Mouse (Mus musculus) mesoderm, embryonic 11.5 days (tissue): ENCODE measurements around the gene Rplp0.
"Not testable (repeated sequence)": the region's sequence is repeated elsewhere in the genome, so short reads cannot be mapped to it uniquely, and the experiment has no call there.

Experiments
- DNase-seq: peaks from one replicate; pipeline ENCODE4 v3.0.0-alpha.2; 2012; ENCODE audit warnings: low read depth, low spot score

The Rplp0 gene

DNA sequence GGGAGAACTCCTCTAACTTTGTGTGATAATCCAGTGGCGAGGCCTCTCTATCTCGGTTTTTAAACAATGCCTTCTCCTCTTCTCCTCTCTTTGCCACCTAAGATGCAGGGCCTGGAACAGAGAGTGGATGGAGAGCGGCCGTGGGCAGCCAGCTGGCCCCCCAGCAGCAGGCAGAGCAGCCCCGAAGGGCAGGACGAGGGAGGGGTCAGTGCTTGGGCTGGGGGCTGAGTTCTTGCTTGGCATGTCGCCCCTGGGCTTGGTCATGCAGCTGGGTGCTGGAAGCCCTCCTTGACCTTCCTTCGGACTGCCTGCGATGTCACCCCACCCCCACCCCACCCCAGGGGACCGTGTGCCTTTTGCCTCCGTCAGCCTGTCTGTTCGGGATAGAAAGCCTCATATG, 7.9 kb upstream of the Rplp0 start:
- DNase-seq = no peak

DNA sequence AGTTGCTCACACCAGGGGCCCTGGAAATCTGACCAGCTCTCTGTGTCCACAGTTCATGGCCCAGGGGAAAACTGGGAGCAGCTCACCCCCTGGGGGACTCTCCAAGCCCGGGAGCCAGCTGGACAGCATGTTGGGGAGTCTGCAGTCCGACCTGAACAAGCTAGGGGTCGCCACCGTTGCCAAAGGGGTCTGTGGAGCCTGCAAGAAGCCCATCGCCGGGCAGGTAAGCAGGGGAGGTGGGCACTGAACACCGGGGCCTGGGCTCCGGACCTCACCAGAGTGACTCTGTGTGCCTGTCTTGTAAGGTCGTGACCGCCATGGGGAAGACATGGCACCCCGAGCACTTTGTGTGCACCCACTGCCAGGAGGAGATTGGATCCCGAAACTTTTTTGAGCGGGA, 7.5 kb upstream of the Rplp0 start:
- no peak for DNase-seq

DNA sequence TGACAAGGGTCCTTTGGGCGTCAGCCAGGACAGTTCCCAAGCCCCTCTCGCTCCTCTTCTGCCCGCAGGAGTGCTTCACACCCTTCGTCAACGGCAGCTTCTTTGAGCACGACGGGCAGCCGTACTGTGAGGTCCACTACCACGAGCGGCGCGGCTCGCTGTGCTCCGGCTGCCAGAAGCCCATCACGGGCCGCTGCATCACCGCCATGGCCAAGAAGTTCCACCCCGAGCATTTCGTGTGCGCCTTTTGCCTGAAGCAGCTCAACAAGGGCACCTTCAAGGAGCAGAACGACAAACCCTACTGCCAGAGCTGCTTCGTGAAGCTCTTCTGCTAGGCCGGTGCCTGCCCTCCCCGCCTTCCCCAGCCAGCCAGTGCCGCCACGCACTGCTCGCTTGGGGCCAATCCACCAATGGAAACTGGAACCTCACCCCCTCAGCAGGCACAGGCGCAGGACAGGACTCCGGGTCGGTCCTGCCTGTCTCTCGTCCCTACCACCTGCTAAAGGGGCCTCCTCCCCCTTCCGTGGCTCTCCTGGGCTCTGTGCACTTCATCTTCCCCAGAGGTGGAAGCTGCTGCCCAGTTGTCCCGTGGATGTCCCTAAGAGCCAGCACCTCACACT, 5.4 kb upstream of the Rplp0 start:
- no peak for DNase-seq

DNA sequence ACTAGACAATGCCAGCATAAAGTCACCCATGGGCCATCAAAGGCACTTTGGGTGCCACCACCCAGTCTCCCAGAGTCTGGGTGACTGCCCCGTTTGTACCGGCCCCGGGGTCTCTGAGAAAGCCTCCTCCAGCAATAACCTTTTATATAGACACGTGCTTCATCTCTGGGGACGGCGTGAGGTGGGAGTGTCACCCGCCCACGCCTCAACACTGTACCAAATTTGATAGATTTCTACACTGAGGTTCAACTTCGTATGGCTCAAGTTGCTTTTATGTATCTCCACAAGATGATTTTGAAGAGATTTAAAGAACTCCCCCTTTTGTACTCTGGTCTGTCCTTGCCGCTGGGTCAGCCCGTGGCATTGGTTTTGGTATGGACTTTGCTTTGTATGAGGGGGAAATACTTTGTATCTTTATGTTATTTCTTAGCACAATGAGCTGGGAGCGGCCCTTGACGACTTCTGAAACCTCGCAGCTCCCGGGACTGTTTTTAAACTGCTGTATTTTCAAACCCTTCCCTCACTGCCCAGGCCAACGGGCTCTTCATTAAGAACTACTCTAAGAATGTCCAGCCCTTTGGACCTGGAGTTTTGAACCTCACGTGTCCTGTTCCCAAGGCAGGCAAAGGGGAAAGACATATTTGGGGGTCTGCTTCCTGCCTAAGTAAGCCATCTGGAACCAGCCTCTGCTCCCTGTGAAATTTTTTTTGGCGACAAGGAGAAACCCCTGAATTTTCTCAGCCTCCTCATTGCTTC, 4.6 kb upstream of the Rplp0 start:
- no peak for DNase-seq

DNA sequence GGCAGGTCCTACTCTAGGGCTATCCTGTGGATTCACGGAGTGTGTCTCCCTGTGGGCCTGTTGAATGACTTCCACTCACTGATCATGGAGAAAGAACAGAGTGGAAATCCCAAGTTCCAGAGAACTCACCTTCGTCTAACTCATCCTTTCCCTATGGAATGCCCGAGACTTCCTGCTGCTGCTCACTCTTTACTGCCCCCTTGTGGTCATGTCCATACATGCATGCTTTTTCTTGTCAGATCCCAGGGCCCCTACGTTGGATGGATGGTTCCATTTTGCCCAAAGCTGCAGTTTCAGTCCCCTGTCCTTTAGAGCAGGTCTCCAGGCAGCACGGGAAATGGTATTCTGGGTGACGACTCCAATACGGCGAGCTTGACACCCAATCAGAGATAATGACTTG, 3.0 kb upstream of the Rplp0 start:
- DNase-seq = peak; percentile 91

DNA sequence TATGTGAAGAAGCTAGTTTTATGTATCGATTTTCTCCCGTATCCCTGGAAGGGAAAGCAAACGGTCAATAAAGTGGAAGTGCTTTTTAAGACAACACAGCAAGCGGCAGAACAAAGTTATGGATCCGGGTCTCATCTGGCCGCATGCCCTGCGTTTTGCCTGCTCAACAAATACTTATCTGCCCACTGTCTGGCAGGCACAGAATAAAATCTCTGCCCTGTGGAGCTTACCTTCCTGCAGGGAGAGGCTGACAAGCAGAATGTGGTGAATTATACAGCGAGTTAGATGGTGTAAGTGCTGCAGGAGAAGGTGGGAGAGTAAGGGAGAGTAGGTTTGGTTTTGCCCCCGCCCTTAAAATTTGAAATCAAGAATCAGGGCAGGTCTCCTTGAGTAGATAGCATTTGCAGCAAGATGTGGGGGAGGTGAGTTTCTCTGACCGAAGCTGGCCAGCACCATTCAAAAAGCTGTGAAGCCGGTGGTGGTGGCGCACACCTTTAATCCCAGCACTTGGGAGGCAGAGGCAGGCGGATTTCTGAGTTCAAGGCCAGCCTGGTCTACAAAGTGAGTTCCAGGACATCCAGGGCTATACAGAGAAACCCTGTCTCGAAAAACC, 979 bp upstream of the Rplp0 start:
- DNase-seq = no peak

DNA sequence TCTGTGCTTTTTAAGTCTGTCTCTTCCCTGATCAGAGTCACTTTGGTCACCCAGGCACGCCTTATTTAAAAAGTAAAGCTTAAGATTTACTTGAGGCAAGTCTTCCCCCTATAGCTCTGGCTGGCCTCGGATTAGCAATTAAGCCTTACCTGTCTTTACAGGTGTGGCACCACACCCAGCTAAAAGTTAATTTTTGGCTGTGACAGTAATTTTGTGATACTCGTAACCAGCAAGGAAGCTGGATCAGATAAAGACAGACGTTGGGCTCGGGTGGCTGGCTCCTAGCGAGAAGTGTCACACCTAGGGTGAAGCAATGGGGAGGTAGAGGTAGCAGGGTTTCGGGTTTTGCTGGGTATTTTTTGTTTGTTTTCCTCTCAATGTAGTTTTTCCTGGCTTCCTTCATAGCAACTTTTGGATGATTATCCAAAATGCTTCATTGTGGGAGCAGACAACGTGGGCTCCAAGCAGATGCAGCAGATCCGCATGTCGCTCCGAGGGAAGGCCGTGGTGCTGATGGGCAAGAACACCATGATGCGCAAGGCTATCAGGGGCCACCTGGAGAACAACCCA, 1.2 kb downstream of the Rplp0 start:
- no peak for DNase-seq

DNA sequence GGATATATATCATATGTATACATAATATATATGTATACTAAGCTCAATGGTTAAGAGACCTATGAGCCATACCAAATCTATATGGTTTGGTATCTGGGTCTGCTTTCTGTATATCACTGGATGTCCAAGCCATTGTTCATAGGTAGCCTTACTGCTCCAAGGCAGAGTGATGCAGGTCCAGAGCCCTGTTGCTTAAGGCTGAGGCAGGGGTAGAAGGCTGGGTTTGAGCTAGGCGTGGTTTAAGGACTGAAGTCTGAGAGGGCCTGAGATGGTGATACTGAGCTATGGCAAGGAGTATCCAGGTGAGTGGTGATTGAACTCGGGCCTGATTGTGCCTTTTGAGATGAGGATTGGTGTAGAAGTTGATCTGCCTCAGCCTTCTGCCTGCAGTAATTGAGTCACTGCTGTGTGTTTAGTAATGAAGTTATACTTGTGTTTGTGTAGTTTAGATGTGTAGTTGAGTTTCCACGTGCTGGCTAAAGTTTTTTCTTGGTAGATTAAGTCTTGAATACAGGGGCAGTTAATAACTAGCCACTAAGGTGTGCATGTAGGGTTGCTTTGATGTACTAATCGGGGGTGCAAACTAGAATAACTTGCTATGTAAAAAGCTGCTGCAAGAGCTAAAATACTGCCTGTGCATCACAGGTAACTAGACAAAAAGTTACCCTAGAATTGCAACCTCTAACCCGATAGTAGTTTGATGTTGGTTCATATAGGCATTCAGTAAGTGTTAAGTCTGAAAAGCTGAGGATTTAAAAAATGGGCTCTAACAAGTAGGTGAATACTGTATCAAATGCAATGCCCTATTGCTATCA, 4.7 kb downstream of the Rplp0 start:
- no peak for DNase-seq

DNA sequence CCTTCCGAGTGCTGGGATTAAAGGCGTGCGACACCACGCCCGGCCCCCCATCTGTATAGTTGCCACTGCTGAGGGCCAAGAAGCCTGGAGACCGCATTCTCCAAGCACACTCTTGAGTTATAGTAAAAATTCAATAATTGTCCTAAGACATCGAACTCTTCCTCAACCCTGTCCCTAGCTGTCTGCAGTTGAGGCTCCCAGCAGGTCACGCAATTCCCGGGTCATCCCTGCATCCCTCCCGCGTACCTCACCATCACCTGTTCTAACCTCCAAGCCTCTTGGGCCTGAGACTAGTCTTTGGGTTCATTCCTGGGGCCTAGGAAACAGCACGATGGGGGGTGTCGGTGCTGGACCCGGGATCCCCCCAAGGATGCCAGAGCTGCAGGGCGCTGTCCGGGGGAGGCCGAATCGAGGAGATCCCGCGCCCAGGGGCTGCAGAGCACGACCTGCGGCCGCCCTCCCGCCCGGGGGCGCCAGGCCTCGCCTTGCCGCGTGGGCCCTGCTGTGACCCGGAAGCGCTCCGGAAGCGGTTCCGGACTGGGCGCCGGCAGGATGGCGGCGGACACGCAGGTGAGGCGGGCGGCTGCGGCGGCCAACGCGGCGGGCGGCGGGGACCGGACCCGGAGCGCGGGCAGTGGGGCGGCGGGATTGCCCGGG, 5.6 kb downstream of the Rplp0 start, which contains the start of gene Gcn1l1:
Gcn1l1 (plus strand) TSS at position 518 of the 657 bp plus-strand sequence.
- DNase-seq = peak; percentile 73

DNA sequence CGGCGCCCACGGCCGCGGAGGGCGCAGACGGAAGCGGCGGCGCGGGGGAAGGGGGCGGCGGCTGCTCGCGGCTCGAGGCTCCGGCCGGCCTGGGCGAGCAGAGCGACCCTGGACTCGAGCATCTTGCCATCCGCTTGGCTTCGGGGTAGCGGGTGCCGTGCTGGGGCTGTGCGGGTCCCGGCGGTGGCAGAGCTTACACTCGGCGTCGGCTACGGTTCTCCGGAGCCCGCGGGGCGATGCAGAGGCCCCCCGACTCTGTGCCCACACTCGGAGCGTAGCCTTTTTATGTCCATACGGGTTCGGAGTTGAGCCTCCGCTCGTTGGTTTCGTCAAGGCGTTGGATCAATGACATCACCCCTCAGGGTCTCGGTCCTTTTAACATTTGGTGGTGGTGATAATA, 6.1 kb downstream of the Rplp0 start:
- no peak for DNase-seq

DNA sequence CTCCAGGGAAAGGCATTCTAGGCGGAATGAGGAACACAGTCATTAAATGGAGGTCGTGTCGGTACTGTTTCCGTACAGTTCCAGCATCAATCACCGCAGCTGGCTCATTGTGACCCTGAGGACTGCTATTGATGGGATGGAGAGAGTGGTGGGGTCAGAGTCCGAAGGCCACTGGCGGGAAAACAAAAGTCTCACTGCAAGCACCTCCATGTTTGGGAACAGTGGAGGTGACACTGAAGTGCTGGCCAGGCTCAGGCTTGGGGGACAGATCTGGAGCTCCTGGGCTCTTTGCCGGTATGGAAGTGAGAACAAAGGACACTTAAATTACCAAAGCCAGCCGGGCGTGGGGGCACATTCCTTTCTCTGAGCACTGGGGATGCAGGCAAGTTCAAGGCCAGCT, 9.4 kb downstream of the Rplp0 start:
- DNase-seq = no peak

DNA sequence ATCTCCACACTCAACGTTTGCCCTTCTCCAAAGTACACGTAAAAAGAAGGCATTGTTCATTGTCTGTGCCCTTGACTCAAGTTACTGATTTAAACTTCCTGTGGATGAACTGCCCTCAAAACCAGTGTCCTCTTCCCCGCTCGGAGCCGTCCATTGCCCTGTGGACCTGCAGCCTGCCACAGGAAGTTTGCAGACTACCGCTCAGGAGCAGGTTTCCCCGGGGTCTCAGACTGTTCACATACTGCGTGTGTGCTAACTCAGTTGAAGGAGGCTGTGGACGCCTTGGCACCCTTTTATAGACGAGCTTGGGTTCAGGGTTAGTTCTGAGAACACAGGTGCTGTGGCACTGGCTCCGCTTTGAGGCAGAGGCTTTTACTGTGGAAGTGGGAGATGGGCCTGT, 10.0 kb downstream of the Rplp0 start:
- no peak for DNase-seq

DNA sequence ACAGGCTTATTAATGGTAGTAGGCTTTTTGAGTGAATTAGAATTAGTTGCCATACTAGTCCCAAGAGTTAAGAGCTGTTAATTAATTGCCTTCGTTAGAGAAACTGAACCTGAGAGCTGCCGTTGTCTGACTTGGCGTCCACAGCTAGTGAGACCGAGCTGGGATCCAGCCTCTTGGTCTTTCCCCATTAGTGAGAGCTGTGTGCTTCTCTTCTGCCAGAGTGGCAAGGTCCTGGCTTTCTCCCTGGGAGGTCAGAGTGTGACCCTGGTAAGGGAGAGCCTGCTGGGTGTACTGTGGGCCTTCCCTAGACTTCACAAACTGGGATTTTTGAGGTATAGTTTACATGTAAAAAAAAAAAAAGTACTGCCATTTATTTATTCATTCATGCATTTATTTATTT, 10.5 kb downstream of the Rplp0 start:
- DNase-seq = no peak

DNA sequence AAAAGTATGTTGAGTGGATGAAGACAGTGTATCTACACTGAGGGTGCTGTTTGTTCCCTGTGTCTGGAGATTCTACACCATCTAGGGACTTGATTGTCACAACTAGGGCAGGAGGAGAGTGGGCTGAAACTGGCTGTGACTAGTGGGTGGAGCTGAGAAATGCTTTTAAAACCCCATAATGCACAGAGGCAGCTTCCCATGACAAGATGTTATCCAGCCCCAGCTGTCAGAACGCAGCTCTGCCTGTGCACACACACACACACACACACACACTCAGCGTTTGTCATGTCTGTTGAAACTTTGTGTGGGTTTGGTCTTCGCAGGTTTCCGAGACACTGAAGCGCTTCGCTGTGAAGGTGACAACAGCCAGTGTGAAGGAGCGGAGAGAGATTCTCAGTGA, 11.8 kb downstream of the Rplp0 start:
- DNase-seq = no peak

DNA sequence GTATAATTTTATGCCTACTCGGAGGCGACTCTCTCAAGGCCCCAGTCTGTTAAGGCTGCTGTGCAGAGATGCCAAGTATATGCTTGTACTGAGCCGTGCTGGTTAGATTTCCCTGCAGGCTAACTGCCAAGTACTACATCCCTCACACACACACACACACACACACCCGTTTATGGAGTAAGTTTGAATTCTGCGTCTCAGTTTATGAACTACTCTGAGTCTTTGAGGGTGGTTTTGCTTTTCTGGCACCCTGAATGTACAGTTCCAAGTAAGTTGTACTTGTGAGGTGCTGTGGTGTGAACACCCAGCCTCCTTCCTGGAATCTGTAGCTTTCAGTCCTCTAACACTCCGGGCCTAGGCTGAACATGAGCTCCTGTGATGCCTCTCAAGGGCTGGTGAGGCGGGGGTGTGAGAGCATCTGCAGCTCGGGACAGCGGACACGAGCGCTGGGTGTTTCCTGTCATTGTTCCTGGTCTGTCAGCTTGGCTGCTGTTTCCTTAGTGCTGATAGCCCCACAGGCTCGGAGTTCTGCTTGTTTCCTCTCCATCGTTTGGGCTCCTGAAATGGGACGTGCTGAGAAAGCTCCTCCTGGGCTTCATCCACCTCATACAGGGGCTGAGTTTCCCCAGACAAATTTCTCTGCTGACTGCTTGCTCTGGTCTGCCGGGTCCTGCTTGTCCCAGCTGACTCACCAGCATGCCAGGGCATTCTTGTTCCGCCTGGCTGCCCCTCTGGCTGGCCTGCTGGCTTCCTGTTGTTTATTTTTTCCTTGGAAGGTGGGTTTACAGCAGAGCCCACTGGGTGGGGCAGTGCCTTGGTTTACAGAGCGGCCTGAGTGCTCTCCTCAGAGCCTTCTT, 13.6 kb downstream of the Rplp0 start:
- no peak for DNase-seq

DNA sequence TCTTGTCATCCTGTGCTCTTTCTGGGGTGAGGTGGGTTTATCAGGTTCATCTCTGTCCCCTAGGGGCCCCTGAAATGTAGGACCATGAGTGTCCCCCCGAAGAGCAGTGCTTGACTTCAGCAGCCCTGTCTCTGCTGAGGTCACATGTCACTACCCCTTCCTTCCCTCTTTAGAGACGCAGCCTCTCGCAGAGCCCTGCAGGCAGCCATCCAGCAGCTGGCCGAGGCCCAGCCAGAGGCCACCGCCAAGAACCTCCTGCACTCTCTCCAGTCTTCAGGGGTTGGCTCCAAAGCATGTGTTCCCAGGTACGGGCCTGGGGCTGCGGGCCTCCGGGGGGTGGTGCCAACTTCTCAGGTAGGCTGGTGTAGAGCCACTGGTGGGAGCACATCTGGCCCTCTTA, 15.7 kb downstream of the Rplp0 start:
- DNase-seq = no peak

DNA sequence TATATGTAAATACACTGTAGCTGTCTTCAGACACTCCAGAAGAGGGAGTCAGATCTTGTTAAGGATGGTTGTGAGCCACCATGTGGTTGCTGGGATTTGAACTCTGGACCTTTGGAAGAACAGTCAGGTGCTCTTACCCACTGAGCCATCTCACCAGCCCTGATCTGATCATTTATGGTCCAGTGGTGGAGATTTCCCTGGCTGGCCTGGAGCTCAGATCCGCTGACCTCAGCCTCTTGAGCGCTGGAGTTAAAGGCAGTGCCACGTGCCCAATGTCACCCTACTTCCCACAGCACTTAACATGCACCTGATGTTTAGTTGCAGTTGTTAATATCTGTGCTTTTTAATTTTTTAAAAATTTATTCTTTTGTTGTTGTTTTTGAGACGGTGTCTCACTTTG, 18.4 kb downstream of the Rplp0 start:
- DNase-seq = not testable (repeated sequence)

DNA sequence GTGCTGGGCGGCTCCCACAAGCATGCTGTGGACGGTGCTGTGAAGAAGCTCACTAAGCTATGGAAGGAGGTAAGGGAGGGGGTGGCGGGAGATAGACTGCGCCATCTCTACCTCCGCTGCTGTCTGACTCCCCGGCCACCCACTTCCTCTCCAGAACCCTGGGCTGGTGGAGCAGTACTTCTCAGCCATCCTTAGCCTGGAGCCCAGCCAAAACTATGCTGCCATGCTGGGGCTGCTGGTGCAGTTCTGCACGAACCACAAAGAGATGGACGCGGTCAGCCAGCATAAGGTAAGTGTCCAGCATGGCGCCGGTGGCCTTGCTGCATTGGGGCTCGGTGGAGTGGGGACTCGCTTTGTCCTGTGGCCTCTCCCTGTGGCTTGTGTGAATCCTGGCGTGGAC, 19.7 kb downstream of the Rplp0 start:
- DNase-seq = no peak

DNA sequence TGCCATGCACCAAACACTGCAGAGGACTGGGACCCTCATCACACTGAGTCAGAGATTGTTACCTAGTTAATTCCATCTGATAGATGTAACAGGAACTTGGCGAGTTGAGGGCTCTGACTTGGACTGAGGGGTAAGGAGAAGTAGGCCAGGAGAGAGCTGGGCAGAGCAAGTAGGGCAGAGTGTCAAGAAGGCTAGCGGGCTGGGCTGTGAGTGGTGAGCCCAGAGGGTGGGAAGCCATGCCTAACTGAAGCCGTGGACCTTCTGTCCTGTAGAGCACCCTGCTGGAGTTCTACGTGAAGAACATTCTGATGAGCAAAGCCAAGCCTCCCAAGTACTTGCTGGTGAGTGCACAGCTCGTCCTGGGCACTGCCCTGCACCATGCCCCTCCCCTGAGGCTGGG, 20.1 kb downstream of the Rplp0 start:
- DNase-seq = no peak

DNA sequence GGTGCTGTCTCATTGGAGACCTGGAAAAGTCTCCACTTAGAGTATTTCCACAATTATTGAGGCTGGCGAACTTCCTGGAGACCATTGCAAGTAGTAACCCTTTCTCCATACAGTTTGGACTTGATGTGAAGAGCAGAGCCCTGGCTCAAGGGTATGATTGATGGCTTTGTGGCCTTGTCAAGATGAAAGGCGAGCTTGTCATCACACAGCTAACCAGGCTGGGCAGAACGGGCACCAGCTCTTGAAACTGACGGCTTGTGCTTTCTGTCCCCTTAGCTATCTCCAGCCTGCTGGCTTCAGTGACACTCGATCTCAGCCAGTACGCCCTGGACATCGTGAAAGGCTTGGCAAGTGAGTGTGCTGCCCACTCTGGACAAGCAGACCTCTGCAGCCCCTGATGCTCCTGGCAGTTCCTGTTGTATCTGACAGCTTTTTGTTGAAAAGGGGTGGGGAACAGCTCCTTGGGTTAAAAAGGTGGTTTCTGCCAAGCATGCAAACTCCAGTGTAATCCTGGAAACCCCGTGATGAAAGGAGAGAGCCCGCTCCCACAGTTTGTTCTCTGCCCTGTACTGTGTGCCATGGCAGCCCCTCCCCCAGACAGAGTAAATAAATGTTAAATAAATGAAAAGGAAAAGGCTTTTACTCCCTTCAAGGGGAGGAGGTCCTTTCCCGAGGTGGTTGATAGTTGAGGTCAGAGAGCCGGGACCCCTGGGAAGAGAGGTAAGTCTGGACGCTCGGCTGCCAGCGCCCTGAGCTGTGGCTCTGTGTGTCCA, 21.1 kb downstream of the Rplp0 start:
- DNase-seq = no peak
